Mouse (Mus musculus) MEL (cell line): ENCODE results near the gene Bahcc1. TPM values are rescaled to one million over a fixed set of nuclear protein-coding genes. Genes with fewer than 3 reads are reported as not detected.

Experiments used
- DNase-seq: peaks from one replicate; pipeline ENCODE4 v3.0.0; 2011; ENCODE audit warnings: low read depth, low spot score
- H3K27ac ChIP-seq: 2 replicates; pipeline ENCODE4 v1.5.1; 2012; ENCODE audit warnings: low read depth, mild to moderate bottlenecking, control low read depth, low read length, moderate library complexity; ENCODE audit not compliant: control insufficient read depth
- H3K27me3 ChIP-seq, 2 experiments: fragments of 150-350 bp in 1 of 2; sonication (generic) in 1 of 2; 2 replicates each; pipeline ENCODE4 v1.6.1; 2012; ENCODE audit warnings: low read length in 2 of 2, mild to moderate bottlenecking in 2 of 2, improper control_type of control experiment in 1 of 2, moderate library complexity in 1 of 2; ENCODE audit not compliant: insufficient read depth in 2 of 2, control insufficient read depth in 1 of 2
- H3K36me3 ChIP-seq, 2 experiments: 2 replicates each; pipeline ENCODE4 v1.6.1; 2012 to 2014; ENCODE audit warnings: low read length in 2 of 2, improper control_type of control experiment in 1 of 2, inconsistent platforms in 1 of 2, mild to moderate bottlenecking in 1 of 2; ENCODE audit not compliant: insufficient read depth in 2 of 2, control insufficient read depth in 1 of 2
- H3K4me1 ChIP-seq, 2 experiments: fragments of 150-350 bp in 1 of 2; sonication (generic) in 1 of 2; 2 replicates each; pipeline ENCODE4 v1.6.1; 2012; ENCODE audit warnings: low read length in 2 of 2, improper control_type of control experiment in 1 of 2, mild to moderate bottlenecking in 1 of 2; ENCODE audit not compliant: insufficient read depth in 2 of 2, control insufficient read depth in 1 of 2
- H3K4me3 ChIP-seq, 2 experiments: fragments of 150-350 bp in 1 of 2; sonication (generic) in 1 of 2; 2 replicates each; pipeline ENCODE4 v1.5.1; 2012; ENCODE audit warnings: low read depth in 2 of 2, low read length in 2 of 2, mild to moderate bottlenecking in 2 of 2, moderate library complexity in 2 of 2, control low read depth in 1 of 2, improper control_type of control experiment in 1 of 2; ENCODE audit not compliant: control insufficient read depth in 1 of 2, insufficient read depth in 1 of 2
- H3K79me2 ChIP-seq: 2 replicates; pipeline ENCODE4 v1.6.1; 2012; ENCODE audit warnings: mild to moderate bottlenecking, low read length, moderate library complexity; ENCODE audit not compliant: control insufficient read depth, poor library complexity, insufficient read depth
- H3K9ac ChIP-seq: 2 replicates; pipeline ENCODE4 v1.6.1; 2012; ENCODE audit warnings: low read depth, mild to moderate bottlenecking, control low read depth, low read length, moderate library complexity; ENCODE audit not compliant: control insufficient read depth, poor library complexity, severe bottlenecking
- H3K9me3 ChIP-seq: fragments of 150-350 bp; sonication (generic); replicated peaks from 2 replicates; pipeline ENCODE4 v1.6.1; 2012; ENCODE audit warnings: mild to moderate bottlenecking, low read length, improper control_type of control experiment, moderate library complexity; ENCODE audit not compliant: insufficient read depth
- CTCF ChIP-seq, 3 experiments: IDR thresholded peaks in 2 of 3; conservative IDR thresholded peaks in 1 of 3; 2 replicates each; pipeline ENCODE4 v1.5.1; 2011 to 2012; ENCODE audit warnings: low read length in 3 of 3, low read depth in 2 of 3, mild to moderate bottlenecking in 2 of 3, improper control_type of control experiment in 1 of 3, inconsistent platforms in 1 of 3, mixed read lengths in 1 of 3, moderate library complexity in 1 of 3; ENCODE audit not compliant: control insufficient read depth in 1 of 3, insufficient read depth in 1 of 3, poor library complexity in 1 of 3, severe bottlenecking in 1 of 3
- E2F4 ChIP-seq: IDR thresholded peaks from 2 replicates; pipeline ENCODE4 v1.6.1; 2011; ENCODE audit warnings: low read depth, low read length, improper control_type of control experiment, borderline replicate concordance
- EP300 ChIP-seq, 2 experiments: IDR thresholded peaks; 2 replicates each; pipeline ENCODE4 v1.6.1; 2011; ENCODE audit warnings: improper control_type of control experiment in 2 of 2, low read length in 2 of 2, low read depth in 1 of 2, mild to moderate bottlenecking in 1 of 2
- GATA1 ChIP-seq: IDR thresholded peaks from 2 replicates; pipeline ENCODE4 v1.6.1; 2011; ENCODE audit warnings: low read depth, low read length, improper control_type of control experiment
- KAT2A ChIP-seq: conservative IDR thresholded peaks from 2 replicates; pipeline ENCODE4 v1.6.1; 2012; ENCODE audit warnings: low read depth, low read length, improper control_type of control experiment, inconsistent platforms
- MAFK ChIP-seq: IDR thresholded peaks from 2 replicates; pipeline ENCODE4 v1.6.1; 2011; ENCODE audit warnings: low read depth, mild to moderate bottlenecking, low read length, improper control_type of control experiment, borderline replicate concordance
- MAZ ChIP-seq: IDR thresholded peaks from 2 replicates; pipeline ENCODE4 v1.6.1; 2012; ENCODE audit warnings: low read depth, mild to moderate bottlenecking, inconsistent platforms, low read length, improper control_type of control experiment
- MEF2A ChIP-seq: IDR thresholded peaks from 2 replicates; pipeline ENCODE4 v1.6.1; 2014; ENCODE audit warnings: low read depth, mild to moderate bottlenecking, inconsistent platforms, low read length, improper control_type of control experiment; ENCODE audit not compliant: poor library complexity, insufficient replicate concordance, severe bottlenecking; ENCODE audit errors: extremely low read depth
- MXI1 ChIP-seq: IDR thresholded peaks from 2 replicates; pipeline ENCODE4 v1.6.1; 2011; ENCODE audit warnings: mild to moderate bottlenecking, low read depth, low read length, improper control_type of control experiment
- MYB ChIP-seq: IDR thresholded peaks from 2 replicates; pipeline ENCODE4 v1.6.1; 2011; ENCODE audit warnings: mild to moderate bottlenecking, low read depth, low read length, improper control_type of control experiment
- NELFE ChIP-seq: IDR thresholded peaks from 2 replicates; pipeline ENCODE4 v1.6.1; 2011; ENCODE audit warnings: low read depth, low read length, improper control_type of control experiment
- NRF1 ChIP-seq: IDR thresholded peaks from 2 replicates; pipeline ENCODE4 v1.6.1; 2014; ENCODE audit warnings: low read depth, mild to moderate bottlenecking, inconsistent platforms, low read length, improper control_type of control experiment, moderate library complexity; ENCODE audit not compliant: poor library complexity, insufficient read depth, severe bottlenecking
- POLR2A ChIP-seq, 2 experiments: IDR thresholded peaks; 2 replicates each; pipeline ENCODE4 v1.6.1; 2011 to 2012; ENCODE audit warnings: low read length in 2 of 2, mild to moderate bottlenecking in 2 of 2, control low read depth in 1 of 2, improper control_type of control experiment in 1 of 2, low read depth in 1 of 2, moderate library complexity in 1 of 2; ENCODE audit not compliant: control insufficient read depth in 1 of 2, insufficient read depth in 1 of 2, poor library complexity in 1 of 2
- POLR2AphosphoS2 ChIP-seq: IDR thresholded peaks from 2 replicates; pipeline ENCODE4 v1.6.1; 2011; ENCODE audit warnings: low read length, improper control_type of control experiment
- POLR2AphosphoS5 ChIP-seq: IDR thresholded peaks from 2 replicates; pipeline ENCODE4 v1.6.1; 2012; ENCODE audit warnings: low read depth, borderline replicate concordance, mild to moderate bottlenecking, inconsistent platforms, low read length, moderate library complexity, mixed read lengths
- TAL1 ChIP-seq: IDR thresholded peaks from 2 replicates; pipeline ENCODE4 v1.6.1; 2012; ENCODE audit warnings: mild to moderate bottlenecking, inconsistent platforms, low read length, moderate library complexity, mixed read lengths
- USF2 ChIP-seq, 2 experiments: IDR thresholded peaks; 2 replicates each; pipeline ENCODE4 v1.6.1; 2011 to 2012; ENCODE audit warnings: improper control_type of control experiment in 2 of 2, low read length in 2 of 2, borderline replicate concordance in 1 of 2, inconsistent platforms in 1 of 2, low read depth in 1 of 2, mild to moderate bottlenecking in 1 of 2; ENCODE audit not compliant: insufficient read depth in 1 of 2
- ZKSCAN1 ChIP-seq: IDR thresholded peaks from 2 replicates; pipeline ENCODE4 v1.6.1; 2012; ENCODE audit warnings: low read depth, mild to moderate bottlenecking, inconsistent platforms, low read length, improper control_type of control experiment, moderate library complexity
- ZMIZ1 ChIP-seq: IDR thresholded peaks from 2 replicates; pipeline ENCODE4 v1.6.1; 2012; ENCODE audit warnings: low read depth, mild to moderate bottlenecking, inconsistent platforms, low read length, improper control_type of control experiment, moderate library complexity
- polyA plus RNA-seq, 2 experiments: library from polyadenylated mRNA; stranded (reverse) in 1 of 2; unstranded in 1 of 2; fragments of >175 nt in 1 of 2; fragments of >200 nt in 1 of 2; gene quantifications; 2 replicates each; pipeline versions ENCODE4 v1.2.1 to v1.2.4; 2012; ENCODE audit warnings: low replicate concordance in 2 of 2, low read depth in 1 of 2; ENCODE audit not compliant: insufficient read length in 2 of 2, insufficient read depth in 1 of 2, missing spikeins in 1 of 2
- total RNA-seq: library from RNA; depleted of rRNA; stranded (reverse); fragments of 300-350 nt; gene quantifications from 2 replicates; pipeline ENCODE4 v1.2.3, GENCODE M21; 2012

The Bahcc1 gene
- total and polyA plus RNA-seq, 3 experiments: 0.04 to 0.26 TPM; not detected in 1

DNA sequence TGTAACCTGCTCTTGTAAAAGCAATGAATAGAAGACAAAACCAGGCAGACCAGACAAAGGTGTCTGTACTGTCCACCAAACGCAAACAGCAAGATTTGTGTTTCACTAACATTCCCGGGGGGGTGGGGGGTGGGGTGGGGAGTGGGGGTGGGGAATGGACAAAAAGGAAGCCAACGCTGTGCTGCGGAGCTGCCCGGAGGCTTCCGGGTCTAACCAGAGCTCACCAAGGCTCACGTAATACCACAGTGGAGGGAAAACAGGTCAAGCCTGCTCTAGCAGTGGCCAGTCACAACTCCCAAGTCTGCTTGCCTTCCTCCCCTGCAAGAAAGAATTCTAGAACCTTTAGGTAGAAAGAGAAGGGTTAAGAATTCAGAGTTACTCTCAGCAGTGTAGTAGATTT lies 84.7 kb downstream of the Bahcc1 start:
- H3K79me2 ChIP-seq: peaks cover 2% of the 10 kb centered on the region; the same call in 1 of the 2 replicates
- H3K27ac ChIP-seq: peak overlapping the region; percentile 93
- peaks cover 0 to 7% of the 10 kb centered on the region in 2 experiments; a peak in 2 of 4 replicates for H3K36me3 ChIP-seq
- TF ChIP-seq ZMIZ1: no peak
- TF ChIP-seq MYB: no peak
- no peak for TF ChIP-seq TAL1
- no peak for TF ChIP-seq KAT2A
- no peak for TF ChIP-seq POLR2AphosphoS5
- no peak for TF ChIP-seq POLR2A (IDR thresholded peaks at IDR 0.05; ENCODE audit: control insufficient read depth in 1 of 2, insufficient read depth in 1 of 2, low read depth in 1 of 2, low read length in 2 of 2, poor library complexity in 1 of 2)
- TF ChIP-seq EP300 (IDR thresholded peaks at IDR 0.05; ENCODE audit: low read depth in 1 of 2, low read length in 2 of 2): no peak
- TF ChIP-seq ZKSCAN1: no peak
- TF ChIP-seq, all 39 proteins: peak for 0
- no peak for DNase-seq
- peaks cover 2 to 13% of the 10 kb centered on the region in 2 experiments; a peak in 3 of 4 replicates for H3K4me1 ChIP-seq
- H3K27me3 ChIP-seq: no peaks in the 10 kb centered on the region
- peak overlapping the region; percentile 77 for H3K9ac ChIP-seq
- no peaks in the 10 kb centered on the region for H3K9me3 ChIP-seq
- H3K4me3 ChIP-seq: peak overlapping the region; percentile 59 to 65; a peak in 3 of 4 replicates

DNA sequence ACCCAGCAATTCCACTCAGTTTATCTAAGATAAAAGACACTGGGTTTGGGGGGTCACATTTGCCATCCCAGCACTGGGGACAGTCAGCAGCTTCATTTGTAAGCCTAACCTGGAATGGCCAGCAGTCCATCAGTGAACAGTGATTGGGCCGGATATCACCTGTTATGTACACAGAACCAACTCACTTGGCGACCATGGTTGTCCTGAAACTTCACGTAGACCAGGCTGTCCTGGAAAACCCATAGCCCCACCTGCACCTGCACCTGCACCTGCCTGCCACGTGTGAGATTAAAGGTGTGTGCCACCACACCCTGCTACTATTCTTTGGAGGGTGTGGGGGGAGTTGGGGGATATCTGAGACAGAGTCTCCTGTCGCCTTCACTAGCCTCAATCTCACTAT lies 86.6 kb downstream of the Bahcc1 start:
- Histone ChIP-seq H3K27ac (no peak overlapping the region), H3K79me2 (peaks cover 2% of the 10 kb centered on the region; the same call in 1 of the 2 replicates), H3K4me1 (peaks cover 2 to 13% of the 10 kb centered on the region in 2 experiments; a peak in 3 of 4 replicates), H3K27me3 (no peaks in the 10 kb centered on the region), H3K4me3 (no peak overlapping the region), H3K36me3 (peaks cover 0 to 7% of the 10 kb centered on the region in 2 experiments; a peak in 2 of 4 replicates), H3K9ac (no peak overlapping the region), H3K9me3 (no peaks in the 10 kb centered on the region)
- no peak for TF ChIP-seq MAZ
- TF ChIP-seq MEF2A: no peak
- TF ChIP-seq USF2 (IDR thresholded peaks at IDR 0.05; ENCODE audit: borderline replicate concordance in 1 of 2, insufficient read depth in 1 of 2, low read depth in 1 of 2, low read length in 2 of 2): no peak
- no peak for TF ChIP-seq ZKSCAN1
- no peak for TF ChIP-seq NRF1
- no peak for TF ChIP-seq MXI1
- no peak for TF ChIP-seq MAFK
- no peak for TF ChIP-seq E2F4
- no peak for TF ChIP-seq KAT2A
- no peak for TF ChIP-seq TAL1
- no peak for TF ChIP-seq POLR2AphosphoS2
- TF ChIP-seq GATA1: no peak
- TF ChIP-seq CTCF (IDR thresholded peaks at IDR 0.05 in 2 of 3, conservative IDR thresholded peaks at IDR 0.05 in 1 of 3; ENCODE audit: control insufficient read depth in 1 of 3, insufficient read depth in 1 of 3, low read depth in 2 of 3, low read length in 3 of 3, poor library complexity in 1 of 3, severe bottlenecking in 1 of 3): no peak
- no peak for TF ChIP-seq NELFE
- no peak for DNase-seq
